Mouse (Mus musculus) C2C12 (cell line): ENCODE measurements around the gene Pcgf3.
"Not testable (repeated sequence)": the region's sequence is repeated elsewhere in the genome, so short reads cannot be mapped to it uniquely, and the experiment has no call there.

Experiments used
- CTCF ChIP-seq: IDR thresholded peaks from one replicate; pipeline ENCODE4 v1.5.1; 2011; ENCODE audit not compliant: control insufficient read depth, insufficient read depth, insufficient read length
- MAX ChIP-seq: IDR thresholded peaks from one replicate; pipeline ENCODE4 v1.6.1; 2011; ENCODE audit warnings: mild to moderate bottlenecking, control low read depth
- MYOG ChIP-seq: IDR thresholded peaks from one replicate; pipeline ENCODE4 v1.6.1; 2011; ENCODE audit not compliant: control insufficient read depth, insufficient read length; ENCODE audit errors: extremely low read depth
- USF1 ChIP-seq: IDR thresholded peaks from one replicate; pipeline ENCODE4 v1.6.1; 2011; ENCODE audit warnings: low read depth, mild to moderate bottlenecking, control low read depth, moderate library complexity

- TF ChIP-seq CTCF, MYOG, USF1, MAX: not testable (repeated sequence)
These were observed 25.1 kb downstream of the Pcgf3 start for GRCm38 (mm10) chr5:108486148-108486547.
